Mouse (Mus musculus): ENCODE results near the gene Arel1. TPM values are rescaled to one million over a fixed set of nuclear protein-coding genes. Genes with fewer than 3 reads are reported as not detected.

Gene Arel1
- polyA plus RNA-seq, 1 experiment from 2014 or later, result 16.8 TPM

DNA sequence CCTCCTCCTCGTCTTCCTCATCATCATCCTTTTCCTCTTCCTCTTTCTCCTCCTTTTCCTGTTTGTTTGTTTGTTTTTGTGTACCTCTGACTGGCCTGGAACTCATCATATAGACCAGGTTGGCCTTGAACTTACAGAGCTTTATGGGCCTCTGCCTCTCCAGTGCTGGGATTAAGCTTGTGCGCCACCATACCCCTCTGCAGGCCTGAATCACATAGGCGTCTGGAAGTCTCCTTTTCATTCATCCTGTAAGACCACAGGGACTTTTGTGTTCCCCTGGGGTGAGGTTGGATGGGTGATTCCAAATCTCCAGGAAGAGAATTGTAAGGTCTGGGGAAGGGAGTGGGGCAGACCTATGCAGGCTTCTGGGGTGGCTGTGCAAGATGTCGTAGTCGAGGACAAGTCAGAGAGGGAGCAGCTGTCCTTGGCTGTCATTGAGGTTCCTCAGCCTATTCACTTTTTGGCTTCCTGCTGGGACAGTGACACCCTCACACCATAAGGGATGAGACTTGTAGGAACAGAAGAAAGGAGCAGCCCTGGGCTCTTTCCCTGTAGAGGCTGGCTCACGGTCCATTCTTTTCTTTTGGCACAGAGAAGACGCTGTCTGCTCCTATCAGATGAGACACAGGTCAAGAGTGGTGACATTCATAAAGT is 86.2 kb downstream of the Arel1 start:
- no peak for DNase-seq (ENCODE audit: low spot score)
- H3K9me3 ChIP-seq (replicated peaks), result no peaks in the 10 kb centered on the region
- H3K36me3 ChIP-seq, result no peaks in the 10 kb centered on the region
- 87% methylated on average over 7 of the region's 7 CpGs for WGBS
- peaks cover 23% of the 10 kb centered on the region; the same call in 1 of the 2 replicates for H3K27me3 ChIP-seq (ENCODE audit: low read depth, poor library complexity, severe bottlenecking)
- no peak overlapping the region for H3K27ac ChIP-seq
- H3K4me1 ChIP-seq, result no peaks in the 10 kb centered on the region
- no peak overlapping the region for H3K4me3 ChIP-seq

DNA sequence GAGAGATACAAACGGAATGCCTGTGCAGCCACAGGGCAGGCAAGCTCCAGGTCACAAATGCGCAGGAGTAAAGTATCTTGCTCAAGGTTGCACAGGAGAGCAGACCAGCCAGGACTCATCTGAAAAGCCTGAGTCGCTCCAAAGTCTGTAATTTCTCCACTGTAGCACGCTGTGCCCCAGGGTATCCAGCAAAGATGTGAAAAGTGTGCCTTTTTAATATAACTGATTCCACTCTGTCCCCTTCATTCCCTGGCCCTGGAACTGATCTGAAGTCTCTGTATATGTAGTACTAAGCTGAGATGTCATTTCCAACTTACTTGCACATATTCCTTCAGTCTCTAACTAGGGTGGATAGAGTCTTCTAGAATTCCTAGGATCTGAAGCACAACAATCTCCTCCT is 87.9 kb downstream of the Arel1 start:
- 86% methylated on average over 4 of the region's 4 CpGs for WGBS
- H3K27ac ChIP-seq, result no peak overlapping the region
- peaks cover 38% of the 10 kb centered on the region for H3K27me3 ChIP-seq (ENCODE audit: low read depth, poor library complexity, severe bottlenecking)
- H3K4me1 ChIP-seq, result no peaks in the 10 kb centered on the region
- no peak overlapping the region for H3K4me3 ChIP-seq
- no peaks in the 10 kb centered on the region for H3K9me3 ChIP-seq (replicated peaks)
- no peak for DNase-seq (ENCODE audit: low spot score)
- no peaks in the 10 kb centered on the region for H3K36me3 ChIP-seq

DNA sequence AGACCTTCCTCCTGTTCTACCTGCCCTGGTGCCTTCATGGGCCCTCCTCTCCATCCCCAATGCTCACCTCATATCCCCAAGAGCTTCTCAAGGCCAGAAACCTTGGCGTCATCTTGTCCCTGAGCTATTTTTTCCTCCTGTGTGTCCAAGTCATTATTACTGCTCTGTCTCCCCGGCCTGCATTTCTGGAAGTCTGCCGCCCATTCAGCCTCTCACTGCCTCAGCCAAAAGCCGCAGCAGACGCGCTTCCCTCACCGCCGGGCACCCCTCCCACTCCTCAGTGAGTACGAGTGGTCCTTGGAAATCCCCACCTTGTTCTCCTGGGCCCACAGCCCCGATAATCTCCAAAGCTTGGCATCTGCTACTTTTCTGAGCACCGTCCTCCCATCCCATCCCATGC is 90.6 kb downstream of the Arel1 start:
- H3K9me3 ChIP-seq (replicated peaks), result no peaks in the 10 kb centered on the region
- WGBS, result 69% methylated on average over 11 of the region's 11 CpGs
- H3K4me3 ChIP-seq, result no peak overlapping the region
- H3K36me3 ChIP-seq, result no peaks in the 10 kb centered on the region
- no peak overlapping the region for H3K27ac ChIP-seq
- peaks cover 14% of the 10 kb centered on the region for H3K4me1 ChIP-seq
- DNase-seq (ENCODE audit: low spot score), result no peak
- H3K27me3 ChIP-seq (ENCODE audit: low read depth, poor library complexity, severe bottlenecking), result peaks cover 65% of the 10 kb centered on the region

DNA sequence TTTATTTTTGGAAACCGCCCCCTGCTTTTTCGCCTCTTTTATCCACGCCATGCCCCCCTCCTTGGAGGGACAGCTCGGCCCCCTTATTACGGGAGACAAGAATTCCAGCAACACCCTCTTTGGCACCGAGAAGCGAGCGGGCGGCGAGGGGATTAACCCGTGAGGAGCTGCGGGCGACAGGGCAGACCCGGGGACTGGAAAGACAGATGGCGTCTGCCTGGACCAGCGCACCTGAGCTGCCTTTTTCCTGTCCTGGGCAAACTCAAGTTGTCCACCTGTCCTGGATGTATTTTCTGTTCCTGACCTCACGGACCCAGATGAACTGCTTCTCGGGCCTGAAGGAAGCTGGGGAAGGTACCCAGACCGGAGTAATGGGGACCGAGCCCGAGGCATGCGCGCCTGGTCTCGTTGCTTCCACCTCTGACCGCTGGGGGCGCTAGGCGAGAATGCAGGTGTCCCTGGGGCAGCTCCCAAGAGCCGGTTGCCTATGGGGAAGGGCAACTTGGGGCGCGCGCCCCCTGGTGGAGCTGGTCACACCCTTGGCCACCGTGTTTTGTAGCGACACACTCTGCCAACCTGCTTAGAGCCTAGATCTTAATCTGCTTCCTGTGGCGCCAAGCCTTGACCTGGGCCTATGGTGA is 94.1 kb downstream of the Arel1 start, which contains the start of gene Ltbp2:
Gene Ltbp2 (minus strand): TSS at position 52 of the 641 bp plus-strand sequence.
- DNase-seq (ENCODE audit: low spot score), result peak; percentile 88
- WGBS, result 1% methylated on average over 34 of the region's 34 CpGs

DNA sequence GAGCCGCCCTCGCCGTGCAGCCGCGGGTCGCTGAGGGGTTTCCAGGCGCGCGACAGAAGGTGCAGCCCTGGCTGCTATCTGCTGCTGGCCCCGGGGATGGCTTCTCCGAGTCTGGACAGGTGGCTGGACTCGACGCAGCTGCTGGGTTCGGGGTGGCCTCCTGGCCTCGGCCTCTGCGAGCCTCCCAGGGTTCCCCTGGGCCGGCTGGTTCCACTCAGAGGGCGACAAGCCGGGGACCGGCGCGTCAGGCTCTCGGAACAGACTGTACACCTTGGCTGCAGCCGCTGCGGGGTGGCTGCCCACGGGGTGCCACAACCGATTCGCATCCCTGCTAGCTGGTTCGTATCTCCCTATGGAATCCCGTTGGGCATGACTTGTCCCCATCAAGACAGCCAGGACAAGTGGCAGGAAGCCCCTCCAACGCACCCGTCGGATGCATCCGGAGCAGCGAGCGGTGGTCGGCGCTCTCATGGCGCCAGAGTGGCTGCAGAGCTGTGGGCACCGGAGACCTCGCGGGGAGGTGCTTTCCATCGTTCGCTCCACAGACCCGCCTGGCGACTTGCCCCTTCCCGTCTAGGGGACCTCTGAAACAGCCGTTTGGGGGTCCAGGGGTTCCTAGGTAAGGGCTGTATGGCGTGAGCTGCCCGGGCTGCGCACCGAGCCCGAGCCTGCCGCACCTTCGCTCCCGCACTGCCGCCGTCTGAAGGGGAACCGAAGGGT is 94.8 kb downstream of the Arel1 start:
- Histone ChIP-seq H3K36me3 (no peaks in the 10 kb centered on the region), H3K4me1 (peaks cover 17% of the 10 kb centered on the region), H3K27me3 (ENCODE audit: low read depth, poor library complexity, severe bottlenecking) (peaks cover 76% of the 10 kb centered on the region), H3K27ac (0 out of 2 replicates have a peak overlapping the region, but pooled peaks have one; percentile 16), H3K9me3 (replicated peaks) (no peaks in the 10 kb centered on the region), H3K4me3 (peak overlapping the region; percentile 39)
- WGBS, result 2% methylated on average over 59 of the region's 59 CpGs
- peak; percentile 67 for DNase-seq (ENCODE audit: low spot score)

More for the DNA sequence above, 94.1 kb downstream of the Arel1 start, which contains the start of gene Ltbp2:
- Histone ChIP-seq H3K27me3 (ENCODE audit: low read depth, poor library complexity, severe bottlenecking) (peaks cover 72% of the 10 kb centered on the region), H3K9me3 (replicated peaks) (no peaks in the 10 kb centered on the region), H3K4me3 (peak within 1 kb of the TSS; percentile 39), H3K27ac (0 out of 2 replicates have a peak within 1 kb of the TSS, but pooled peaks have one; percentile 16), H3K36me3 (no peaks in the 10 kb centered on the region), H3K4me1 (peaks cover 17% of the 10 kb centered on the region)

DNA sequence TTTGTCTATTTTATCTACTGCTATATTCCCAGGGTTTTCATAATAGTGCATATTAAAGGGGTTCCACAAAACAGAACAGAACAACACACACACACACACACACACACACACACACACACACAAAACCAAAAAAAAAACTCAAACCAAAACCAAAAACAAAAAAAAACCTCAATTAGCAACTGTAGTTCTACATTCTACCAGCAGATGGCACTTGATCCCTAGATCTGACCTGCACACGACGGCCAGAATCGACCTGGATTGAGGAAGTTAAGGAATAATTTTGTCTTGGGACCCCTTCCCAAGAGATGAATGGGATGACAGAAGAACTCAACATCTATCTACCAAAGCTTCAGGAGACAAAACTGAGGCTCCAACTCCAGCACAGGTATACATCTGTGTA is 97.3 kb downstream of the Arel1 start:
- Histone ChIP-seq H3K27me3 (ENCODE audit: low read depth, poor library complexity, severe bottlenecking) (peaks cover 64% of the 10 kb centered on the region), H3K36me3 (no peaks in the 10 kb centered on the region), H3K4me3 (no peak overlapping the region), H3K9me3 (replicated peaks) (no peaks in the 10 kb centered on the region), H3K4me1 (peaks cover 17% of the 10 kb centered on the region), H3K27ac (no peak overlapping the region)
- 2% methylated on average over 3 of the region's 3 CpGs for WGBS
- no peak for DNase-seq (ENCODE audit: low spot score)

DNA sequence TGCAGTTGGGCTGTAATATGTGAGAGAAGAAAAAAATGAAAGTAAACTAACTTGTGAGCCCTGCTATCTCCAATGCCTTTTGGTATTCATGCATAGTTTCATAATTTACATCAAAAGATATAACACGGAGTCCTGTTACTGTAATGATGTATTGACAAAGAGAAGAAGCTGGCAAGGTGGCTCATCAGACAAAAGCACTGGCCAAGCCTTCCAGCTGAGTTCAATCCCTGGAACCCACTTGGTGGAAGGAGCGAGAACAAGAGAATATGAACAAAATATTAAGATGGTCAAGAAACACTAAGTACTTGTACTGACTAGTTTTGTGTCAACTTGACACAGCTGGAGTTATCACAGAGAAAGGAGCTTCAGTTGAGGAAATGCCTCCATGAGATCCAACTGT is 98.4 kb downstream of the Arel1 start:
- Histone ChIP-seq H3K27ac (no peak overlapping the region), H3K4me3 (no peak overlapping the region), H3K9me3 (replicated peaks) (no peaks in the 10 kb centered on the region), H3K27me3 (ENCODE audit: low read depth, poor library complexity, severe bottlenecking) (peaks cover 52% of the 10 kb centered on the region), H3K4me1 (peaks cover 17% of the 10 kb centered on the region), H3K36me3 (no peaks in the 10 kb centered on the region)
- DNase-seq (ENCODE audit: low spot score), result no peak
- 71% methylated on average over 2 of the region's 2 CpGs for WGBS

Other genes with a start within 250 kb of the Arel1 start
- gene Npc2, start 197.7 kb downstream of the Arel1 start, polyA plus RNA-seq (2016; fragmentation: Nextera tagmentation; extraction: Ambion mirVana), result 55.9 and 62.5 TPM in 2 replicates
- 118 and 137 TPM in 2 replicates for gene Isca2, start 197.6 kb downstream of the Arel1 start, polyA plus RNA-seq (2016; fragmentation: Nextera tagmentation; extraction: Ambion mirVana)
- 0.03 TPM in 1 of 2 replicates, not detected in the other for gene Ltbp2, start 94.4 kb downstream of the Arel1 start, polyA plus RNA-seq (2016; fragmentation: Nextera tagmentation; extraction: Ambion mirVana)
- 170 and 186 TPM in 2 replicates for gene Fcf1, start within 50 bp of the Arel1 start, polyA plus RNA-seq (2016; fragmentation: Nextera tagmentation; extraction: Ambion mirVana)
- gene Ylpm1, start 25.4 kb upstream of the Arel1 start, polyA plus RNA-seq (2016; fragmentation: Nextera tagmentation; extraction: Ambion mirVana), result 35.8 and 36.6 TPM in 2 replicates
- 2.4 and 2.7 TPM in 2 replicates for gene Prox2, start 139.9 kb upstream of the Arel1 start, polyA plus RNA-seq (2016; fragmentation: Nextera tagmentation; extraction: Ambion mirVana)
- 116 and 123 TPM in 2 replicates for gene Dlst, start 139.9 kb upstream of the Arel1 start, polyA plus RNA-seq (2016; fragmentation: Nextera tagmentation; extraction: Ambion mirVana)
- gene Rps6kl1, start 180.4 kb upstream of the Arel1 start, polyA plus RNA-seq (2016; fragmentation: Nextera tagmentation; extraction: Ambion mirVana), result 0.39 and 0.45 TPM in 2 replicates
- gene Pgf, start 206.9 kb upstream of the Arel1 start, polyA plus RNA-seq (2016; fragmentation: Nextera tagmentation; extraction: Ambion mirVana), result 6.9 and 9.6 TPM in 2 replicates
- 126 and 133 TPM in 2 replicates for gene Eif2b2, start 248.6 kb upstream of the Arel1 start, polyA plus RNA-seq (2016; fragmentation: Nextera tagmentation; extraction: Ambion mirVana)